Mouse (Mus musculus) embryonic facial prominence, embryonic 14.5 days (tissue): Measurements from ENCODE around the gene Qser1. TPM values are rescaled to one million over a fixed set of nuclear protein-coding genes. Genes with fewer than 3 reads are reported as not detected.
"Not testable (repeated sequence)": the region's sequence is repeated elsewhere in the genome, so short reads cannot be mapped to it uniquely, and the experiment has no call there.

ENCODE experiments used
- ATAC-seq: fragments of 200-750 bp; cut with Nextera tagmentation; 2 replicates; pipeline ENCODE4 v1.8.0; 2017; ENCODE audit warnings: low read depth, moderate number of reproducible peaks, moderate TSS enrichment
- DNase-seq: peaks from one replicate; pipeline ENCODE4 v3.0.0-alpha.2; 2015; ENCODE audit warnings: low spot score
- H3K27ac ChIP-seq: fragments of 300-500 bp; sonication (generic); replicated peaks from 2 replicates; pipeline ENCODE4 v1.5.1; 2014; ENCODE audit warnings: low read depth, mild to moderate bottlenecking, low read length, moderate library complexity
- H3K27me3 ChIP-seq: fragments of 300-500 bp; sonication (generic); replicated peaks from 2 replicates; pipeline ENCODE4 v1.6.1; 2014; ENCODE audit warnings: low read length; ENCODE audit not compliant: control insufficient read depth, insufficient read depth
- H3K36me3 ChIP-seq: fragments of 300-500 bp; sonication (generic); 2 replicates; pipeline ENCODE4 v1.6.1; 2014; ENCODE audit warnings: low read length, mixed read lengths; ENCODE audit not compliant: control insufficient read depth, insufficient read depth
- H3K4me1 ChIP-seq: fragments of 300-500 bp; sonication (generic); 2 replicates; pipeline ENCODE4 v1.6.1; 2014; ENCODE audit warnings: antibody characterized with exemption, low read length; ENCODE audit not compliant: control insufficient read depth, insufficient read depth
- H3K4me2 ChIP-seq: fragments of 300-500 bp; sonication (generic); 2 replicates; pipeline ENCODE4 v1.6.1; 2014; ENCODE audit warnings: low read depth, mild to moderate bottlenecking, low read length, moderate library complexity, mixed read lengths
- H3K4me3 ChIP-seq: fragments of 300-500 bp; sonication (generic); 2 replicates; pipeline ENCODE4 v1.5.1; 2014; ENCODE audit warnings: low read depth, mild to moderate bottlenecking, low read length
- H3K9ac ChIP-seq: fragments of 300-500 bp; sonication (generic); 2 replicates; pipeline ENCODE4 v1.6.1; 2014; ENCODE audit warnings: low read depth, mild to moderate bottlenecking, low read length, moderate library complexity, mixed read lengths
- H3K9me3 ChIP-seq: fragments of 300-500 bp; sonication (generic); 2 replicates; pipeline ENCODE4 v1.6.1; 2016; ENCODE audit warnings: low read length; ENCODE audit not compliant: control insufficient read depth
- WGBS: fragments of 180-500 bp; shearing (Covaris S2); extraction: QIAGEN DNeasy Blood & Tissue Kit; methylation state at CpG from one replicate; pipeline ENCODE4 v1.1.7; 2014; 5-methylcytosine and 5-hydroxymethylcytosine counted together
- polyA plus RNA-seq: library from polyadenylated mRNA; unstranded; fragments of >200 nt; fragmentation: Nextera tagmentation; extraction: Ambion mirVana; gene quantifications from 2 replicates; pipeline ENCODE4 v1.2.1, GENCODE M21; 2014

Qser1 gene
- polyA plus RNA-seq, 1 experiment from 2014 or later, result 15.6 TPM

DNA sequence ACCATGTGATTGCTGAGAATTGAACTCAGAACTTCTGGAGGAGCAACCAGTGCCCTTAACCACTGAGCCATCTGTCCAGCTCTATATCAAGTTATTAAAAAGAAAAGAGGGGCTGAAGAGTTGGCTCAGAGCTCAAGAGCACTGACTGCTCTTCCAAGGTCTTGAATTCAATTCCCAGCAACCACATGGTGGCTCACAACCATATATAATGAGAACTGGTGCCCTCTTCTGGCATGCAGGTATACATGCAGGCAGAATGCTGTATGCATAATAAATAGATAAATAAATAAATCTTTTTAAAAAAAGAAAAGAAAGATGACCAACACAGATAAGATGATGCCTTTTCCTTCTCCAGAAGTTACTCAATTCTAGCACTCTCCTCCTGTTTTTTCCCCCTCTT, 24.4 kb upstream of the Qser1 start:
- no peak for DNase-seq
- H3K4me2 ChIP-seq, result no peak overlapping the region
- H3K4me1 ChIP-seq, result no peaks in the 10 kb centered on the region
- no peak overlapping the region; the same call in 1 of the 2 replicates for H3K27ac ChIP-seq
- H3K4me3 ChIP-seq, result no peak overlapping the region
- no peaks in the 10 kb centered on the region for H3K9me3 ChIP-seq
- H3K36me3 ChIP-seq, result no peaks in the 10 kb centered on the region
- H3K9ac ChIP-seq, result no peak overlapping the region
- ATAC-seq, result no peak
- no peaks in the 10 kb centered on the region for H3K27me3 ChIP-seq

DNA sequence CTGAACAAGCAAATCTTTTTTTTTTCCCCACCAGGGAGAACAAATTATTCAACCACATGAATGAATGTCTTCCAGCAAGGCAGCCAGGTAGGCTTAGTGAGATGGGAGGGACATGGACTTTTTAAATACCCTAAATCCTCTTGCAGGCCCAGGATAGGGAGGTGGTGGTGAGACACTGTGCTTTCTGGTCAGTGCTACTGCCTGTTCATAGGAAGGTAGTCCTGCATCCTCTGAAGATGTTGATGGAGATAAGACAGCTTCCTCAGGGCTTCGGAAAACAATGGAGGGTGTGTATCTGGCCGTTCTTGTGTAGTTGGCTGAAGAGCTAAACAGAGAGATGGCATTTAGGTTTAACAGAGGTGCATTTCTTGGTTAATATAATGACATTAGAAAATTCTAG, 15.9 kb upstream of the Qser1 start:
- Histone ChIP-seq H3K27me3 (no peaks in the 10 kb centered on the region), H3K9me3 (no peaks in the 10 kb centered on the region), H3K4me3 (no peak overlapping the region), H3K36me3 (no peaks in the 10 kb centered on the region), H3K27ac (no peak overlapping the region), H3K4me1 (peaks cover 3% of the 10 kb centered on the region; the same call in 1 of the 2 replicates), H3K4me2 (no peak overlapping the region), H3K9ac (no peak overlapping the region)
- ATAC-seq (no peak), DNase-seq (no peak)
- 84% methylated on average over 2 of the region's 2 CpGs for WGBS

DNA sequence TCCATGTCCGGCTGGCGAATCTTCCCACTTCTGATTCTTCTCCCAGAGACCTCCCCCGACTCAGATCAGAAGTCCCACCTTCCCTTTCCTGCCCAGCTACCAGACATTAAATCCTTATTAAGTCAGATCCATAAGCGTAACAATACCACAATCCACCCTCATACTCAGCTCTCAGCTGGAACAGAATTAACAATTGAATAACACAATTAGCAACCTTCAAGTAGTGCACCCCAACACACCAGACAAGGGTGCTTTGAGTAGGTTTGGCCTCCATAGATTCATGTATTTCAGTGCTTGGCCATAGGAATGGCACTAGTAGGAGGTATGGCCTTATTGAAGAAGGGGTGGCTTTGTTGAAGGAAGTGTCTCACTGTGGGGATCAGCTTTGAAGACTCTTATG, 9.6 kb upstream of the Qser1 start:
- no peak overlapping the region for H3K4me2 ChIP-seq
- no peaks in the 10 kb centered on the region for H3K27me3 ChIP-seq
- no peak overlapping the region for H3K9ac ChIP-seq
- no peak overlapping the region for H3K4me3 ChIP-seq
- H3K4me1 ChIP-seq, result peaks cover 3% of the 10 kb centered on the region; the same call in 1 of the 2 replicates
- no peak for DNase-seq
- 84% methylated on average over 4 of the region's 4 CpGs for WGBS
- no peaks in the 10 kb centered on the region for H3K9me3 ChIP-seq
- H3K36me3 ChIP-seq, result no peaks in the 10 kb centered on the region
- no peak overlapping the region for H3K27ac ChIP-seq
- no peak for ATAC-seq

DNA sequence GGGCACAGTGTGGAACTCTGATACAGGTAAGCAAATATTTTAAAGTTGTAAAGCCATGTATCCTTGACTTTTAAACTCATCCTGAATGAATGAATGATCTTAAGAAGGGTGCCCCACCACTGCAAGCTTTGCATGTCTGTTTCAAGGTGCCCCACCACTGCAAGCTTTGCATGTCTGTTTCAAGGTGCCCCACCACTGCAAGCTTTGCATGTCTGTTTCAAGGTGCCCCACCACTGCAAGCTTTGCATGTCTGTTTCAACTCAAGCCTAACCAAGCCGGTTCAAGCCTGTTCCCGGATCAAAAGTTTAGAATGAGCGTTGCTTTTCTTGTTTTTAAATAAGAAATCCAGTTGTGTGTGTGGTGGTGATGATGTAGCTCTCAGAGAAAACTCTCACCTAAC, 2.2 kb upstream of the Qser1 start:
- not testable (repeated sequence) for H3K27me3 ChIP-seq, DNase-seq, H3K27ac ChIP-seq, H3K9ac ChIP-seq, H3K36me3 ChIP-seq, H3K4me3 ChIP-seq, ATAC-seq, H3K4me2 ChIP-seq, H3K9me3 ChIP-seq
- 82% methylated on average over 3 of the region's 3 CpGs for WGBS
- H3K4me1 ChIP-seq, result 0 out of 2 replicates have a peak, but pooled peaks cover 12% of the 10 kb centered on the region

DNA sequence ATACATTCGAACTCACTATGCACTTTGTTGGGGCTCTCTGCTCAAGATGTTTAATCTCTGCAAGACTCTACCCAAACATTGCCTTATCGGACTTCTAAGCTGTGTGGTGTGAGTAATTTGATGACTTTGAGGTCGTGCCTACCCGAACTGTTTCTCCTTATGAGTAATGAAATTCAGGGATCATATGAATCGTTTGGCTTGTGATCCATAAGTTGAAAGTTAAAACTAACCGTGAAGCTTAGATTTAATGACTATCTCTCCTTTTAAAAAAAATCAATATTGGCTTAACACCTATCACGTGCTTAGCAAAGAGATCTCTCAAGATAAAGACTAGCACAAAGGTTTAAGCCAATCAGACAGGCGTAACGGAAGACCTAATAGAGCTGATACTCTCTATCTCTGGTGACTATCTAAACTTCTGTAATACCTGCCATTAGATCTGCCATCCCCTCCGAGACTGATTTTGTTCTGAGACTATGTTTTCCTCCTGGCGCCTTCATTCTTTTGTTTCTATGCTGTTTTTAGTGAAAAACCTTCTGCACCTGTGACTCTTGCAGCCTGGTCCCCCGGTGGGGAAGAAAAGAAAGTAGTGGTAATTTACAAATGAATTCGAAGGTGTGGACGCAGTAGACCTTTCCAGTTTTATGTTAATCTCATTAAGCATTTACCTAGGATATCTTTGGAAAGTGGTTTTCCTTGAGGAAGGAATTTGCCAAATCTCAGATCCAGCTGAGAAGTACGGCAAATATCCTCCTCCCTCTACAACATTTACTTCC, 1.2 kb upstream of the Qser1 start:
- Histone ChIP-seq H3K4me1 (0 out of 2 replicates have a peak, but pooled peaks cover 12% of the 10 kb centered on the region), H3K9me3 (no peaks in the 10 kb centered on the region), H3K36me3 (no peaks in the 10 kb centered on the region), H3K4me2 (peak overlapping the region; percentile 89), H3K9ac (peak overlapping the region; percentile 99), H3K4me3 (peak overlapping the region; percentile 93), H3K27me3 (no peaks in the 10 kb centered on the region), H3K27ac (peak overlapping the region; percentile 97)
- DNase-seq, result no peak
- no peak for ATAC-seq
- WGBS, result under 1% methylated on average over 15 of the region's 15 CpGs

DNA sequence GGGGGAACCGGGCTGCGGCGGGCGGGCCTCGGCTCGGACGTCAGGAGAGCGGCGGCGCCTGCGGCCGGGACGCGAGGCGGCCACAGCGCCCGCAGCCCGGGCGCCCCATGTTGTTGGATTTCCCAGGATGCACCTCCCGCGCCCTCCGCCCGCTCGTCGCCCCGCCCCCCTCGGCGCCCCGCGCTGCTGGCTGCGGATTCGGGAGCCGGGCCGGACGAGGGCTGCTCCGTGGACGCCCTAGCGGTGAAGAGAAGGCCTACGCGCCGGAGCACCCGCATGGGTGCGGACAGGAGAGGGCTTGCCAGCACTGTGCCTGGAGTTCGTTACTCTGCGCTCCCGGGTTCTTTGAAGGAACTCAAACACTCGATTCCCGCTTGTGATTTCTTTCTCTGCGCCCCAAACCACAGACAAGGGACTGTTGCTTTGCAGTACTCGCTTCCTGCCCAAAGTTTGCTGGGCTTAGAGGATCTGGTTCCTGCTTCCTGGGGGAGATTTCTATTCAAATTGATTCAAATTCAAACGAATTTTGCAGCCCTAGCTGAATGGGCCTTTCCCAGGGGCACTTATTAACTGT, 393 bp upstream of the Qser1 start:
- Histone ChIP-seq H3K4me3 (peak overlapping the region; percentile 93), H3K27ac (peak overlapping the region; percentile 97)
- 0% methylated on average over 9 of the region's 51 CpGs for WGBS

DNA sequence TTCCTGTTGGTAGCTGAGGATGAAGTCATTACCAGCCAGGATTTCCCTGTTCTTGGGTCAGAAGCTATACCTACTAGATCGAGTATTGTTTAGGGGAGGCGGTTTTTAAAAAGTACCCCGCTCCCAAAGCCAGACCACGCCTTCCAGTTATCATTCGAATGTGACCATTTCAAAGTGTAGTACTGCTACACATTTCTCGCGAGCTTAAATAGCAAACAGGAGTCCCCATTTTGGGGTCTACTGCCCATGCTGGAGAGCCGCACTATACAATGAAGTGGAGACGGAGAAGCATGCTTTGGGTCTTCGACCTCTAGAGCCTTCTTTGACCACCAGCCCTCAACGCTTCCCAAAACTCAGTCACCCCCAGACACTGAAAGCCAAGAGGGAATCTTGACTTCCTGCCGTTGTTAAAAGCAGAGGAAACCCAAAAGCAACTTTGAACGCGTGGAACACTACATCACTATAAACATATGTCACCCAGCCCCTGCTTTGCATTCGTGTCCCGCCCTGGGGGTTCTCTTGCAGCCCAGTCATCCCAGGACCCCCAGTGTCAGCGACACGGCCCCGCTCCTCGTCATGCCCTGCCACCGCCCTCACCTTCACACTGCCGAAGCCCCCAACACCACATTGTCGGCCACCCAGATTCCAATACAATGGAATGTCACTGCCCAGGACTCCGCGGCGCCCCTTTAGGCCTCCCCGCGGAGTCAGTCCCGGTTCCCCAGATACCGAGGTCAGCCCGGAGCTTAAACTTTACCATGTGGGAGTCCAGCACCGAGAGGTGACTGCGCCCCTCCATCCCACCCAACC, 794 bp downstream of the Qser1 start:
- ATAC-seq (peak; percentile 14; the same call in 1 of the 2 replicates), DNase-seq (peak; percentile 67)
- Histone ChIP-seq H3K9ac (peak overlapping the region; percentile 99), H3K27me3 (no peaks in the 10 kb centered on the region), H3K4me3 (peak overlapping the region; percentile 93), H3K4me2 (peak overlapping the region; percentile 89), H3K9me3 (no peaks in the 10 kb centered on the region), H3K27ac (peak overlapping the region; percentile 97), H3K36me3 (no peaks in the 10 kb centered on the region), H3K4me1 (0 out of 2 replicates have a peak, but pooled peaks cover 12% of the 10 kb centered on the region)
- 0% methylated on average over 31 of the region's 33 CpGs for WGBS

More for the DNA sequence above, 393 bp upstream of the Qser1 start:
- H3K9ac ChIP-seq, result peak overlapping the region; percentile 99
- H3K9me3 ChIP-seq, result no peaks in the 10 kb centered on the region
- no peaks in the 10 kb centered on the region for H3K36me3 ChIP-seq
- ATAC-seq (peak; percentile 97), DNase-seq (peak; percentile 95)
- H3K27me3 ChIP-seq, result no peaks in the 10 kb centered on the region
- 0 out of 2 replicates have a peak, but pooled peaks cover 12% of the 10 kb centered on the region for H3K4me1 ChIP-seq
- peak overlapping the region; percentile 89 for H3K4me2 ChIP-seq

DNA sequence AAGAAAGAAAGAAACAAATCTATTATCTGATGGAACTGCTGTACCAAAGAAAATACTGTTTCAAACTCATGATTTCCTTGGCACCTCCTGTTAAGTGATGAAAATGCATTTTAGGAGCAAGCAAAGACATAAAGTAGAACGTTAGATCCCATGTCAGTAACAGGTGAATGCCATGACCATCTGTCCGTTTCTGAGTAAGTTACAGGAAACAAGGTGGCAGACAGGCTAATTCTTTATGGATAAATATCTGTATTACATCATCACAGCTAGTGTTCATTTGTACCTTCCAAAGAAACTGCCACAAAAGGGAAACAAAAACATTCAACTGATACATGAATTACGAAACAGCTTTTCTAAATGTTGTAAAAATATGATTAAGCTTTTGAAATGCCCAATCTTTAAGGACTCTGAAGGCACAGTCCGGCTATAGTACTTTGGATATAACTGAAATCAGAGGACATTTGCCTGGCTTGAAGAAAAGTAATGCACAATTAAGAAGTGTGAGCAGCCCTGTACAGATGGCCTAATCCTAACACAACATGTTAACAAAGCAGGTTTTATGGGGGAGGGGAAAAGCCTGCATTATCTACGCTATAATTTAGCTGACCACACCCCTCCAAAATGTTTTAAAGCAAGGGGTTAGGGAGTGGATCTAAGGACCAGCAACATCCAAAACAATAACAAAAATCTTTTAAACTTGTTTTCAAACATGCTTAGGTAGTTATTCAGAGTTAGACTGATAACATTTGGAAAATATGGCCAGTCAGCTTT, 2.2 kb downstream of the Qser1 start:
- Histone ChIP-seq H3K36me3 (no peaks in the 10 kb centered on the region), H3K9ac (no peak overlapping the region), H3K9me3 (no peaks in the 10 kb centered on the region), H3K27ac (no peak overlapping the region), H3K27me3 (no peaks in the 10 kb centered on the region), H3K4me3 (no peak overlapping the region), H3K4me2 (peak overlapping the region; percentile 33; the same call in 1 of the 2 replicates), H3K4me1 (0 out of 2 replicates have a peak, but pooled peaks cover 12% of the 10 kb centered on the region)
- WGBS, result 49% methylated on average over 5 of the region's 5 CpGs
- DNase-seq (peak; percentile 38), ATAC-seq (no peak)
